Mouse (Mus musculus) stomach, postnatal 0 days (tissue): ENCODE data around the gene Rps23.

Experiments
- CTCF ChIP-seq: IDR thresholded peaks from 2 replicates; pipeline ENCODE4 v1.5.1; 2016; ENCODE audit warnings: antibody characterized with exemption, low read depth, mild to moderate bottlenecking, moderate library complexity
- EP300 ChIP-seq: optimal IDR thresholded peaks from 2 replicates; pipeline ENCODE3; 2016; ENCODE audit warnings: antibody characterized with exemption

DNA sequence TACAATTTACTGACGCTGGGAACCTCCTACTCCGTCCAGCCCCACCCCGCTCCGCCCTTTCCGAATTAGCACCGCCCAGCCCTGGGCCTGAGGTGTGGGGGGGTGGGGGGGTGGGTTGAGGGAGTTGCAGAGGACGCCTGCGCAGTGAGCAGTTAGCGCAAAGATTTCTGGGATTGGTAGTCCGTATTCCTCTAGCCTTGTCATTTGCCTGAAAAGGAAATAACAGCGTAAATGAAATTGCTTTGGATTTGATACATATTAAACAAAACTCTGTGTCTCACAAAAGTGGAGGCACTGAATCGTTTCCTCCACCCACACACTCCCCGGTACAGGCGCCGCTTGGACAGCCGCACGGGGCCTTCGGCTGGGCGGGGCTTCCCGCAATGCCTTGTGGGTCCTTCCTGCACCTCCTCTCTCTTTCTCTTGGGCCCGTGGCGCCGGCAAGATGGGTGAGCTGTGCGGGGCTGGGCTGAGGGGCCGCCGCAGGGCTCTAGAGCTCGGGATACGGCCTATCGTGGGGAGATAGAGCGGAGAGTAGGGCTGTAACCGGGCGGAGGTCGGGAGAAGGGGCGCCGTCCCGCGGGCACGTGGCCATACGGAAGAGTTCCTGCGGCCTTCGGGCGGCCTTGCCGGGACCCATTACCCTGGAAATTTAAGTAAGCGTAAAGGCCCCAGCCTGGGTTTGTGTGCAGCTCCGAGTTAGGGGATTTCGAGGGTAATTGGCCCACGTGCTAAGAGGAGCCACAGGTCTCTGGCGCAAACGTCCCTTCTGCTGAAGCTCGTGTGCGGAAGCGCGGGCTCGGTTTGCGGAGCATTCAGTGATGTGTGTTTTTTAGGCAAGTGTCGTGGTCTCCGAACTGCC is at the start of gene Rps23:
- TF ChIP-seq CTCF (no peak), EP300 (peak; percentile 97)
